Mouse (Mus musculus) thymus, postnatal 0 days (tissue): ENCODE measurements at regions not wholly inside any gene's neighbourhood (a gene's known extent, or its start where the extent isn't known, plus 50 kb on each side); places are given as distances from the start of the nearest gene placed in this dataset.
A peak's percentile ranks its signal among the peaks of the same experiment; 100 is the strongest.

Experiments
- DNase-seq: peaks from one replicate; pipeline ENCODE4 v3.0.0-alpha.2; 2015; ENCODE audit warnings: low spot score

- DNase-seq = peak; percentile 52
Measured at GRCm38 (mm10) chr5:93328059-93328458, 61.0 kb downstream of the Ccng2 start.

GRCm38 (mm10) chr5:93330851-93331250, 63.8 kb downstream of the Ccng2 start:
- no peak for DNase-seq

- DNase-seq = no peak
Measured at GRCm38 (mm10) chr5:93353101-93353500, 86.0 kb downstream of the Ccng2 start.
